Mouse (Mus musculus) E14TG2a.4 (cell line): Measurements from ENCODE around the gene Cfap97d1.

Source experiments
- CTCF ChIP-seq: conservative IDR thresholded peaks from 2 replicates; pipeline ENCODE4 v1.5.1; 2014; ENCODE audit warnings: low read length
- POU5F1 ChIP-seq: IDR thresholded peaks from 2 replicates; pipeline ENCODE4 v1.6.1; 2014; ENCODE audit warnings: low read length, borderline replicate concordance

- TF ChIP-seq CTCF (no peak), POU5F1 (no peak)
Observed at GRCm38 (mm10) chr11:101950021-101950420, 34.1 kb upstream of the Cfap97d1 start.
